Comparison of ENCODE assay signal across 13 mouse cellular contexts in the genomic region with DNA sequence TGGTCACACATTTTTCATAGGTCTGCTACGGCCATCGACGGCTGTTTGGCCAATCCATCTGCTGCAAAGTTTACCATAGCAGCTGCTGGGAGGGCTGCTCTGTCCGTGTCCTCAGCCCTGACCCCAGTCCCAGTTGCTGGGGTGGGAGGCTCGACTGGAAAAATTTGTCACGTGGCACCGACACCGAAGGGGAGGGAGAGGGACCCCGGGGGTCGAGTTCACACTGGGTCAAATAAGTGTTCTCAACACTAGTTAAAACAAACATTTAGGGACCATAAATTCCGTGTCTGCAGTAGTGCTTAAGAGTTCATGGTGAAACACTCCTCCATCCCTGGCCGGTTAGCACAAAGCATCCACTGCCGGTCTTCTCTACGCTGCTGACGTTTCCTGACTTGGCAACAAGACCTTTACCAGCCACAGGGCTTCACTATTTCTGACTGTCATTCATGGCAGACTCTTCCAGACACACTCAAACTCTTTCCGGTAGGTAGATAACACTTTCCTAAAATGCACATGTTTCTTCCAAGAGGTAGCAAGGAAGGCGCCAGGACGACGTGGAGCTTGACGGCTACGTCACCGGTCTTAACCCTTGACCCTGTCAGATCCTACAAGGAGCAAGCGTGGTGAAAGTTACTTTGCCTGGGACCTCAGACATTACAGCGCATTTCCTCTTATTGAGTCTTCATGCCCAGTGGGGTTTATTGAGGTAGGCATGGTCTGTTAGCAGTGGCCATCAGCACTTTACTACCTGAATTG. TPM values are rescaled to one million over a fixed set of nuclear protein-coding genes. Genes with fewer than 3 reads are reported as not detected.
DNase-seq lines count a peak whose midpoint lies in the region; ATAC-seq and TF ChIP-seq lines count a peak whose summit lies in the region.
"Had no signal": no experiment of that assay in that cellular context is flagged by ENCODE, and none has a peak within 500 bp of the region (broad histone marks: within the 10 kb centered on the region; RNA-seq: fewer than 3 reads in every experiment).

No protein-coding gene starts in this region.

- no peaks in the 10 kb centered on the region for H3K27me3 ChIP-seq in forebrain, embryonic 10.5 days (ENCODE audit: poor library complexity, severe bottlenecking)
- 0 out of 2 replicates have a peak, but pooled peaks cover 4% of the 10 kb centered on the region for H3K27me3 ChIP-seq in forebrain, embryonic 12.5 days
- H3K27me3 ChIP-seq in liver, embryonic 11.5 days (replicated peaks; ENCODE audit: control insufficient read depth, insufficient read depth, low read length) = no peaks in the 10 kb centered on the region
- H3K27me3 ChIP-seq in liver, postnatal 0 days (ENCODE audit: insufficient read depth, low read length) = no peaks in the 10 kb centered on the region
- no peaks in the 10 kb centered on the region for H3K27me3 ChIP-seq in kidney, embryonic 14.5 days (ENCODE audit: control insufficient read depth, insufficient read depth, low read length)
- H3K27me3 ChIP-seq: embryonic facial prominence, embryonic 15.5 days had no signal

- TF ChIP-seq CTCF in liver, postnatal 0 days (IDR thresholded peaks at IDR 0.05; ENCODE audit: low read depth) = no peak

- H3K9me3 ChIP-seq in forebrain, embryonic 10.5 days = no peaks in the 10 kb centered on the region
- no peaks in the 10 kb centered on the region for H3K9me3 ChIP-seq in forebrain, embryonic 12.5 days
- H3K9me3 ChIP-seq in liver, embryonic 11.5 days (ENCODE audit: control insufficient read depth, low read length) = no peaks in the 10 kb centered on the region
- H3K9me3 ChIP-seq in liver, postnatal 0 days (ENCODE audit: low read length) = no peaks in the 10 kb centered on the region
- H3K9me3 ChIP-seq in kidney, embryonic 14.5 days (ENCODE audit: control insufficient read depth, low read length) = no peaks in the 10 kb centered on the region
- H3K9me3 ChIP-seq: embryonic facial prominence, embryonic 15.5 days; hindbrain, embryonic 15.5 days; neural tube, embryonic 12.5 days had no signal

- WGBS in forebrain, embryonic 10.5 days = 86% methylated on average over 24 of the region's 24 CpGs
- 92% methylated on average over 24 of the region's 24 CpGs for WGBS in forebrain, embryonic 12.5 days
- WGBS in liver, embryonic 11.5 days = 66% methylated on average over 24 of the region's 24 CpGs
- 74% methylated on average over 24 of the region's 24 CpGs for WGBS in liver, postnatal 0 days (ENCODE audit: insufficient replicate concordance)
- 22% methylated on average over 24 of the region's 24 CpGs for WGBS in kidney, embryonic 14.5 days

- peak overlapping the region; percentile 15; the same call in 1 of the 2 replicates for H3K27ac ChIP-seq in forebrain, embryonic 10.5 days
- H3K27ac ChIP-seq in forebrain, embryonic 12.5 days = no peak overlapping the region
- no peak overlapping the region; the same call in 1 of the 2 replicates for H3K27ac ChIP-seq in liver, embryonic 11.5 days (ENCODE audit: low read depth, low read length)
- H3K27ac ChIP-seq in liver, postnatal 0 days (ENCODE audit: low read depth) = no peak overlapping the region
- H3K27ac ChIP-seq in kidney, embryonic 14.5 days (ENCODE audit: low read depth, low read length) = peak overlapping the region; percentile 27; the same call in 1 of the 2 replicates
- H3K27ac ChIP-seq: hindbrain, embryonic 15.5 days; neural tube, embryonic 12.5 days had no signal

- peaks cover 22% of the 10 kb centered on the region for H3K4me1 ChIP-seq in forebrain, embryonic 10.5 days
- H3K4me1 ChIP-seq in forebrain, embryonic 12.5 days = peaks cover 4% of the 10 kb centered on the region
- H3K4me1 ChIP-seq in liver, embryonic 11.5 days (replicated peaks; ENCODE audit: control insufficient read depth, insufficient read depth, low read length) = no peaks in the 10 kb centered on the region
- H3K4me1 ChIP-seq in liver, postnatal 0 days (ENCODE audit: insufficient read depth) = no peaks in the 10 kb centered on the region
- peaks cover 19% of the 10 kb centered on the region for H3K4me1 ChIP-seq in kidney, embryonic 14.5 days (ENCODE audit: control insufficient read depth, insufficient read depth, low read length)

- no peak overlapping the region for H3K4me3 ChIP-seq in forebrain, embryonic 10.5 days
- no peak overlapping the region for H3K4me3 ChIP-seq in forebrain, embryonic 12.5 days (replicated peaks)
- no peak overlapping the region for H3K4me3 ChIP-seq in liver, embryonic 11.5 days (ENCODE audit: low read depth, low read length)
- H3K4me3 ChIP-seq in liver, postnatal 0 days (ENCODE audit: low read depth, low read length) = no peak overlapping the region
- H3K4me3 ChIP-seq in kidney, embryonic 14.5 days (ENCODE audit: low read length) = no peak overlapping the region
- H3K4me3 ChIP-seq: embryonic facial prominence, embryonic 15.5 days; hindbrain, embryonic 15.5 days; neural tube, embryonic 12.5 days had no signal

- H3K4me2 ChIP-seq in forebrain, embryonic 12.5 days = no peak overlapping the region
- no peak overlapping the region for H3K4me2 ChIP-seq in liver, embryonic 11.5 days
- no peak overlapping the region for H3K4me2 ChIP-seq in liver, postnatal 0 days (ENCODE audit: low read depth, low read length)
- no peak overlapping the region for H3K4me2 ChIP-seq in kidney, embryonic 14.5 days (replicated peaks; ENCODE audit: low read depth, low read length)
- H3K4me2 ChIP-seq: embryonic facial prominence, embryonic 15.5 days; hindbrain, embryonic 15.5 days; neural tube, embryonic 12.5 days had no signal

- no peak for DNase-seq in forebrain, embryonic 10.5 days (ENCODE audit: extremely low spot score, low spot score)
- DNase-seq in liver, embryonic 11.5 days (ENCODE audit: low spot score) = no peak
- DNase-seq in liver, postnatal 0 days = no peak
- peak; percentile 66 for DNase-seq in mesoderm, embryonic 11.5 days (ENCODE audit: low read depth, low spot score)
- no peak for DNase-seq in spleen, adult 18-20 months
- DNase-seq in cerebellum, adult 11 months = no peak
- DNase-seq: adrenal gland, adult 2 months; layer of hippocampus, postnatal 36 days had no signal

- no peak overlapping the region for H3K9ac ChIP-seq in forebrain, embryonic 12.5 days
- no peak overlapping the region for H3K9ac ChIP-seq in liver, embryonic 11.5 days (ENCODE audit: low read depth, low read length)
- H3K9ac ChIP-seq in liver, postnatal 0 days (replicated peaks) = no peak overlapping the region
- no peak overlapping the region for H3K9ac ChIP-seq in kidney, embryonic 14.5 days (ENCODE audit: low read depth, low read length)
- H3K9ac ChIP-seq: embryonic facial prominence, embryonic 15.5 days; hindbrain, embryonic 15.5 days; neural tube, embryonic 12.5 days had no signal

- H3K36me3 ChIP-seq in forebrain, embryonic 10.5 days (replicated peaks) = no peaks in the 10 kb centered on the region
- H3K36me3 ChIP-seq in forebrain, embryonic 12.5 days (replicated peaks) = no peaks in the 10 kb centered on the region
- no peaks in the 10 kb centered on the region for H3K36me3 ChIP-seq in liver, embryonic 11.5 days (ENCODE audit: control insufficient read depth, insufficient read depth, low read length)
- no peaks in the 10 kb centered on the region for H3K36me3 ChIP-seq in liver, postnatal 0 days (replicated peaks; ENCODE audit: insufficient read depth, low read length)
- H3K36me3 ChIP-seq in kidney, embryonic 14.5 days (ENCODE audit: control insufficient read depth, insufficient read depth, low read length) = peaks cover 10% of the 10 kb centered on the region
- H3K36me3 ChIP-seq: hindbrain, embryonic 15.5 days; neural tube, embryonic 12.5 days had no signal

- TF ChIP-seq EP300 in liver, postnatal 0 days (IDR thresholded peaks at IDR 0.05; ENCODE audit: low read depth) = no peak

- no peak for ATAC-seq in forebrain, embryonic 12.5 days (ENCODE audit: low FRiP score)
- ATAC-seq in liver, embryonic 11.5 days (replicated peaks; ENCODE audit: low FRiP score) = 0 out of 2 replicates have a peak, but pooled peaks have one; percentile 21
- no peak for ATAC-seq in liver, postnatal 0 days
- ATAC-seq in kidney, embryonic 14.5 days (ENCODE audit: low FRiP score, low TSS enrichment) = peak; percentile 89

RNA-seq across cellular contexts. Expression of a gene that starts 9.4 kb away (rescaled TPM):
- 4.5 TPM in 2 replicates for polyA plus RNA-seq in forebrain, embryonic 10.5 days (2016; fragmentation: Nextera tagmentation; extraction: Ambion mirVana)
- polyA plus RNA-seq in forebrain, embryonic 12.5 days (2016; fragmentation: Nextera tagmentation; extraction: Ambion mirVana) = 3.4 and 4.0 TPM in 2 replicates
- polyA plus RNA-seq in liver, embryonic 11.5 days (2014; fragmentation: Nextera tagmentation; extraction: Ambion mirVana) = 14.2 and 15.6 TPM in 2 replicates
- polyA plus RNA-seq in liver, postnatal 0 days (2015; fragmentation: Nextera tagmentation; extraction: Ambion mirVana) = 2.8 and 3.1 TPM in 2 replicates
- 35.2 and 54.7 TPM in 2 replicates for polyA plus RNA-seq in kidney, embryonic 14.5 days (2014; fragmentation: Nextera tagmentation; extraction: Ambion mirVana)

Comparison
In these comparisons a context has a peak if more than half of its experiments do, and no peak if none do; other contexts are left out.
1. H3K27ac ChIP-seq: peak in forebrain, embryonic 10.5 days (single experiment) and kidney, embryonic 14.5 days (single experiment); none in forebrain, embryonic 12.5 days (single experiment), liver, embryonic 11.5 days (single experiment) and liver, postnatal 0 days (single experiment).
2. ATAC-seq: peak in liver, embryonic 11.5 days (single experiment) and kidney, embryonic 14.5 days (single experiment); none in forebrain, embryonic 12.5 days (single experiment) and liver, postnatal 0 days (single experiment).